ENCODE assay signal across 24 mouse cellular contexts in genomic region chr1:162506516-162506915, GRCm38 (mm10). TPM values are rescaled to one million over a fixed set of nuclear protein-coding genes. Genes with fewer than 3 reads are reported as not detected.
DNase-seq lines count a peak whose midpoint lies in the region.
"Had no signal": no experiment of that assay in that cellular context is flagged by ENCODE, and none has a peak within 500 bp of the region (broad histone marks: within the 10 kb centered on the region; RNA-seq: fewer than 3 reads in every experiment).

No protein-coding gene starts in this region.

- 89% methylated on average over 4 of the region's 4 CpGs for WGBS in embryonic facial prominence, embryonic 10.5 days

- no peaks in the 10 kb centered on the region for H3K36me3 ChIP-seq in embryonic facial prominence, embryonic 10.5 days (replicated peaks)
- H3K36me3 ChIP-seq: embryonic facial prominence, embryonic 12.5 days; forebrain, embryonic 15.5 days; heart, embryonic 12.5 days; hindbrain, embryonic 15.5 days had no signal

- no peaks in the 10 kb centered on the region for H3K9me3 ChIP-seq in embryonic facial prominence, embryonic 10.5 days
- H3K9me3 ChIP-seq: embryonic facial prominence, embryonic 12.5 days; forebrain, embryonic 15.5 days; heart, embryonic 12.5 days; hindbrain, embryonic 15.5 days had no signal

- H3K4me3 ChIP-seq in embryonic facial prominence, embryonic 10.5 days, result no peak overlapping the region
- H3K4me3 ChIP-seq: embryonic facial prominence, embryonic 12.5 days; forebrain, embryonic 15.5 days; heart, embryonic 12.5 days; hindbrain, embryonic 15.5 days had no signal

- intact Hi-C loops in left cerebral cortex, postnatal 25 days (cut with DNase I), result no loop called here
- intact Hi-C loops in left cerebral cortex, postnatal 10 days (cut with DNase I), result no loop called here

- H3K4me1 ChIP-seq in embryonic facial prominence, embryonic 10.5 days, result no peaks in the 10 kb centered on the region
- H3K4me1 ChIP-seq: embryonic facial prominence, embryonic 12.5 days; forebrain, embryonic 15.5 days; hindbrain, embryonic 15.5 days had no signal

- DNase-seq in left cerebral cortex, postnatal 25 days (ENCODE audit: low spot score in 2 of 2), result peak; percentile 9 to 57
- DNase-seq in left cerebral cortex, postnatal 10 days (ENCODE audit: extremely low spot score in 1 of 2, low spot score in 2 of 2), result no peak
- peak; percentile 37 for DNase-seq in right cerebral cortex, adult 18-20 months
- DNase-seq in right cerebral cortex, postnatal 10 days (ENCODE audit: low spot score in 2 of 2), result no peak
- peak; percentile 9 for DNase-seq in Muller cell, postnatal 12 days (ENCODE audit: inconsistent ontology term)
- peak; percentile 66 for DNase-seq in brain, adult 2 months (ENCODE audit: low read depth, low spot score)
- no peak for DNase-seq in gastrocnemius, postnatal 4 days (ENCODE audit: low spot score in 2 of 2)
- no peak for DNase-seq in embryonic facial prominence, embryonic 10.5 days (ENCODE audit: low spot score)
- DNase-seq: adrenal gland, adult 8-10 months; adrenal gland, postnatal 36 days; B cell, adult 2 months; cerebellum, adult 11 months; cerebellum, adult 8-10 months; cerebellum, postnatal 14 days; embryo, embryonic 11 days; gastrocnemius, postnatal 14 days; heart, postnatal 36 days had no signal

- no peak overlapping the region for H3K27ac ChIP-seq in embryonic facial prominence, embryonic 10.5 days (replicated peaks)
- H3K27ac ChIP-seq: embryonic facial prominence, embryonic 12.5 days; forebrain, embryonic 15.5 days; hindbrain, embryonic 15.5 days had no signal

- no peaks in the 10 kb centered on the region for H3K27me3 ChIP-seq in embryonic facial prominence, embryonic 10.5 days (replicated peaks; ENCODE audit: low read depth, poor library complexity, severe bottlenecking)
- H3K27me3 ChIP-seq: embryonic facial prominence, embryonic 12.5 days; forebrain, embryonic 15.5 days; heart, embryonic 12.5 days; hindbrain, embryonic 15.5 days had no signal

RNA-seq across cellular contexts. Expression of gene Dnm3, which starts 28.7 kb away (rescaled TPM):
- total RNA-seq in left cerebral cortex, postnatal 25 days (2021), result 10 to 100 TPM; 87.6 to 94.1 TPM
- total RNA-seq in left cerebral cortex, postnatal 10 days (2021), result 10 to 100 TPM; 74.5 to 81.2 TPM
- total RNA-seq in gastrocnemius, postnatal 4 days (2021), result 10 to 100 TPM in 1 of 2 experiments, 1 to 10 TPM in 1; 6.3 to 11.0 TPM
- 4.3 and 8.0 TPM in 2 replicates for polyA plus RNA-seq in embryonic facial prominence, embryonic 10.5 days (2016; fragmentation: Nextera tagmentation; extraction: Ambion mirVana)
- total RNA-seq: common myeloid progenitor, adult 5-6 weeks; granulocyte monocyte progenitor cell, adult 5-6 weeks; MEL had no signal

RNA-seq across cellular contexts. Expression of gene Mettl13, which starts 41.8 kb away (rescaled TPM):
- 10 to 100 TPM; 10.5 to 10.7 TPM for total RNA-seq in left cerebral cortex, postnatal 25 days (2021)
- total RNA-seq in left cerebral cortex, postnatal 10 days (2021), result 10 to 100 TPM; 11.4 to 14.4 TPM
- total RNA-seq in gastrocnemius, postnatal 4 days (2021), result 10 to 100 TPM in 1 of 2 experiments, 1 to 10 TPM in 1; 8.5 to 10.4 TPM
- polyA plus RNA-seq in embryonic facial prominence, embryonic 10.5 days (2016; fragmentation: Nextera tagmentation; extraction: Ambion mirVana), result 33.7 and 37.4 TPM in 2 replicates

Comparison
In these comparisons a context has a peak if more than half of its experiments do, and no peak if none do; other contexts are left out.
1. DNase-seq: peak in left cerebral cortex, postnatal 25 days (2 of 2), right cerebral cortex, adult 18-20 months (single experiment), Muller cell, postnatal 12 days (single experiment) and brain, adult 2 months (single experiment); none in left cerebral cortex, postnatal 10 days (0 of 2), right cerebral cortex, postnatal 10 days (0 of 2), gastrocnemius, postnatal 4 days (0 of 2) and embryonic facial prominence, embryonic 10.5 days (single experiment).
2. RNA of gene Dnm3, which starts 28.7 kb away (total RNA-seq): 87.6 to 94.1 TPM in left cerebral cortex, postnatal 25 days and 74.5 to 81.2 TPM in left cerebral cortex, postnatal 10 days; 6.3 to 11.0 TPM in gastrocnemius, postnatal 4 days; every median in the first group is over 4 times any median in the second.